Mouse (Mus musculus): ENCODE results near the gene Rgs11.

- TF ChIP-seq POLR2A (IDR thresholded peaks at IDR 0.05; ENCODE audit: control insufficient read depth, extremely low read depth, insufficient read depth, low read length, poor library complexity), result no peak
- no peak for TF ChIP-seq CTCF (IDR thresholded peaks at IDR 0.05; ENCODE audit: borderline replicate concordance, control insufficient read depth, extremely low read depth, insufficient read depth, low read length, poor library complexity)
Observed at GRCm38 (mm10) chr17:26212681-26213080, 9.9 kb downstream of the Rgs11 start.

All from thymus, adult 2 months (tissue).